Mouse (Mus musculus): Measurements from ENCODE around the gene Gm20547. TPM values are rescaled to one million over a fixed set of nuclear protein-coding genes. Genes with fewer than 3 reads are reported as not detected.

The Gm20547 gene
- polyA plus RNA-seq, 1 experiment from 2014 or later: not detected

DNA sequence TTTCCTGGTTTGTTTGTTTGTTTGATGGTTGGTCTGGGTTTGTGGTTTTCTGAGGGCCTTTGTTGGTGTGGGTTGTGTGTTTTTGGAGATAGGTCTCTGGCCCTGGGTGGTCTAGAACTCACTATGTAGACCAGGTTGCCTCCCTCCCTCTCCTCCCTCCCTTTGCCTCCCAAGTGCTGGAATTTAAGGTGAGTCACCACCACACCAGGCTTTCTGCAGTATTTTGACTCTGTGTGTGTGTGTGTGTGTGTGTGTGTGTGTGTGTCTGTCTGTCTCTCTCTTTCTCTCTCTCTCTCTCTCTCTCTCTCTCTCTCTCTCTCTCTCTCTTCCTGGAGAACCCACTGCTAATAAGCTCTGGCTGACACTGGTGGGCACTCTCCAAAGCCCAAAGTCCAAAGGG is 676 bp downstream of the Gm20547 start:
- Histone ChIP-seq H3K27me3 (replicated peaks; ENCODE audit: control insufficient read depth, insufficient read depth, low read length) (no peaks in the 10 kb centered on the region), H3K4me2 (ENCODE audit: low read depth, low read length) (no peak overlapping the region), H3K4me3 (ENCODE audit: low read depth, low read length) (no peak overlapping the region), H3K4me1 (ENCODE audit: control insufficient read depth, insufficient read depth, low read length) (peaks cover 13% of the 10 kb centered on the region; the same call in 1 of the 2 replicates), H3K27ac (replicated peaks; ENCODE audit: low read depth, low read length) (no peak overlapping the region), H3K9me3 (ENCODE audit: control insufficient read depth, low read length) (no peaks in the 10 kb centered on the region), H3K9ac (ENCODE audit: low read depth, low read length) (no peak overlapping the region), H3K36me3 (ENCODE audit: control insufficient read depth, insufficient read depth, low read length) (no peaks in the 10 kb centered on the region)
- DNase-seq (ENCODE audit: low spot score) (no peak), ATAC-seq (ENCODE audit: low read depth) (no peak)

DNA sequence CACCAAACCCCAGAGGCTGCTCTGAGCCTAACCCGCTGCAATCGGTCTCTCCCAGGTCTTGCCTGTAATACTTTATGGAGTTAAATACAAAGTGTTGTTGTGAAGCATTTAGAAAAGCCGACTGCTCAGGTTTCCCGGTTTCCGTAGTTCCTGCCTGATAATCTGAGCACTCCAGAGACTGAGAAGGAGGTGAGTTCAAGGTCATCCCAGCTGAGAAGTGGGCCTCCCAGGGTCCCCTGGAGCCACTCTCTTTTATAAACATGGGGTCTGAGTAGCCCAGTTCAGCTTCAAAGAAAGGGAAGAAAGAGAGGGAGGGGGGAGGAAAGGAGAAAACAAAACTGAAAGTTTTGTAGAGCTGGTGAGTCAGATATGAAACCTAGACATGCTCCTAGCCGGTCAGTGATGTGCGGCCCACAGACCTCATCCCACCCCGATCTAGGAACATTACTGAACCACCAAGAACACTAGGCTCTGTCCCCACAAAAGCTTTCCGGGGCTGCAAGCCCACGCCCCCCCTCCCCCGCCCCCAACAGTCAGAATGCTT is 2.4 kb downstream of the Gm20547 start, which contains the start of gene Zbtb12:
TSS of gene Zbtb12 (plus strand) at position 148 of the 544 bp plus-strand sequence.
- Histone ChIP-seq H3K4me1 (ENCODE audit: control insufficient read depth, insufficient read depth, low read length) (peaks cover 13% of the 10 kb centered on the region; the same call in 1 of the 2 replicates), H3K36me3 (ENCODE audit: control insufficient read depth, insufficient read depth, low read length) (no peaks in the 10 kb centered on the region), H3K4me2 (ENCODE audit: low read depth, low read length) (peak within 1 kb of the TSS; percentile 23), H3K4me3 (ENCODE audit: low read depth, low read length) (no peak within 1 kb of the TSS), H3K27me3 (replicated peaks; ENCODE audit: control insufficient read depth, insufficient read depth, low read length) (no peaks in the 10 kb centered on the region), H3K9me3 (ENCODE audit: control insufficient read depth, low read length) (no peaks in the 10 kb centered on the region), H3K27ac (replicated peaks; ENCODE audit: low read depth, low read length) (0 out of 2 replicates have a peak within 1 kb of the TSS, but pooled peaks have one; percentile 39), H3K9ac (ENCODE audit: low read depth, low read length) (no peak within 1 kb of the TSS; the same call in 1 of the 2 replicates)
- DNase-seq (ENCODE audit: low spot score) (peak; percentile 33), ATAC-seq (ENCODE audit: low read depth) (peak; percentile 60; the same call in 1 of the 2 replicates)
- 48% methylated on average over 11 of the region's 11 CpGs for WGBS

DNA sequence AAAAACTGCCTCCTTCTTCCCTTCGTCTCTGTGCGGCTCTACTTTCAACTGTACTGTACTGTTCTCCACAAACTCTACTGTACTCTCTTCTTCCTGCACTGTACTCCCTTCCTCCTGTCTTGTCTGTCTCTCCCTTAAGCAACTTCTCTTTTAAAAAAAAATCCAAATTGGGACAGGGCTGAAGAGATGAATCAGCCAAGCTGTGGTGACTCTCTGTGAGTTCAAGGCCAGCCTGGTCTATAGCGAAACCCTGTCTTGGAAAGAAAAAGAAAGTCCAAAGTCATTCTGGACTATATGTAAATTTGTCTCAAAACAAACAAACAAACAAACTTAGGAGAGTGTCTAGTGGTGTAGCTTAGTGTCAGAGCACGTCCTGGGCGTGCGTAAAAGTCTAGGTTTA is 7.5 kb downstream of the Gm20547 start:
- ATAC-seq (ENCODE audit: low read depth): no peak
- WGBS: 90% methylated on average over 6 of the region's 6 CpGs

DNA sequence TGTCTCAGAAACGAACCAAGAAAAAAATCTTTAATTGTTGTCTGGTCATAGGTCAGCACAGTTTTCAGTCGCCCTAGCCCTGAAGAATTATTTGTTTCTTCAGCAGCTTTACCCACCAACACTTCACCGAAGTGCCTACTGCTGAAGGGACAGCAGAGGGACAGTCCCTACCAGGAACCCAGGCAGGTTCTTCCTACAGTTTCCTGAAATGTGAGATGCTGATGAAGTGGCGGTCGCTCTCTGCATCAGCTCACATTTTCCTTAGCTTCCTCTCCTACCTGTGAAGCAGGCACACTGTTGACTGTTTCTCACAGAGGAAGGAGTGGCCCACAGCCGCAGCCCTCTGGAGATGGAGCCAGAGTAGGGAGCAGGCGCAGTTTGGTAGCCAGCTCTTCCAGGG is 15.9 kb downstream of the Gm20547 start:
- Histone ChIP-seq H3K27me3 (replicated peaks; ENCODE audit: control insufficient read depth, insufficient read depth, low read length) (no peaks in the 10 kb centered on the region), H3K4me2 (ENCODE audit: low read depth, low read length) (no peak overlapping the region), H3K9me3 (ENCODE audit: control insufficient read depth, low read length) (no peaks in the 10 kb centered on the region), H3K27ac (replicated peaks; ENCODE audit: low read depth, low read length) (no peak overlapping the region), H3K9ac (ENCODE audit: low read depth, low read length) (no peak overlapping the region), H3K4me1 (ENCODE audit: control insufficient read depth, insufficient read depth, low read length) (no peaks in the 10 kb centered on the region), H3K36me3 (ENCODE audit: control insufficient read depth, insufficient read depth, low read length) (no peaks in the 10 kb centered on the region), H3K4me3 (ENCODE audit: low read depth, low read length) (no peak overlapping the region)
- DNase-seq (ENCODE audit: low spot score) (no peak), ATAC-seq (ENCODE audit: low read depth) (no peak)
- 51% methylated on average over 7 of the region's 7 CpGs for WGBS

More for the DNA sequence above, 7.5 kb downstream of the Gm20547 start:
- H3K4me3 ChIP-seq (ENCODE audit: low read depth, low read length): no peak overlapping the region
- H3K27me3 ChIP-seq (replicated peaks; ENCODE audit: control insufficient read depth, insufficient read depth, low read length): no peaks in the 10 kb centered on the region
- H3K27ac ChIP-seq (replicated peaks; ENCODE audit: low read depth, low read length): no peak overlapping the region
- no peak overlapping the region for H3K9ac ChIP-seq (ENCODE audit: low read depth, low read length)
- H3K4me1 ChIP-seq (ENCODE audit: control insufficient read depth, insufficient read depth, low read length): peaks cover 1% of the 10 kb centered on the region; the same call in 1 of the 2 replicates
- no peak for DNase-seq (ENCODE audit: low spot score)
- H3K4me2 ChIP-seq (ENCODE audit: low read depth, low read length): no peak overlapping the region
- H3K36me3 ChIP-seq (ENCODE audit: control insufficient read depth, insufficient read depth, low read length): no peaks in the 10 kb centered on the region
- no peaks in the 10 kb centered on the region for H3K9me3 ChIP-seq (ENCODE audit: control insufficient read depth, low read length)

DNA sequence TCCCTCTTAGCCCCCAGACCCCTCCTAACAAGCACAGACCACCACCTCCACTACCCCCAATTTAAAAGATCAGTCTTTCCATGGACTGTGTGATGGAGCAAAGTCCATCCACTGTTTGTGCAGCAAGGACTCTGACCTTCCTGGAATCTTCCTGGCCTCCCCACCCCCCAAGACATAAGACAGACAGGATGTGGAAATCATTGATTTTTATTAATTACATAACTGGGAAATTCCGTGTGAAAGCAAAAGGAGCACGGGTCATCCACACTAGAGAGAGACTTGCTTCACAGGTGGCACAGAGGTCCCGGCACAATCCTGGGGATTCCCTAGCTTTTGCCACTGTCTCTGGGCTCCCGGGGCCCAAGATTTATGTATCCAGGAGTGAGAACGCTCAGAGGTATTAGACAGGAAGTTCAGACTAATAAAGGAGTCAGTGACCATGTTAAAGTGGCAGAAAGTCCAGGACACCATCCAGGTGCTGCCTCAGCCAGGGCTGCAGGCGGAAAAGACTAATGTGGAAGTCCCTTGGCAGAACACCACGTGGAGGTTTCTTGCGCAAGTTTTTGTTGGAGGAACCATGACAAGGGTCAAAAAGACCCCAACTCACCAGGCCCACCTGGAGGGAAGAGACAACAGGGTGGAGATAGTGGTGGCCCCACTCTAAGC is 19.3 kb downstream of the Gm20547 start, which contains the start of gene Cfb:
TSS of gene Cfb (minus strand) at position 103 of the 666 bp plus-strand sequence.
- DNase-seq (ENCODE audit: low spot score): no peak
- ATAC-seq (ENCODE audit: low read depth): no peak
- H3K4me1 ChIP-seq (ENCODE audit: control insufficient read depth, insufficient read depth, low read length): no peaks in the 10 kb centered on the region
- no peak within 1 kb of the TSS for H3K27ac ChIP-seq (replicated peaks; ENCODE audit: low read depth, low read length)
- no peaks in the 10 kb centered on the region for H3K9me3 ChIP-seq (ENCODE audit: control insufficient read depth, low read length)
- no peaks in the 10 kb centered on the region for H3K27me3 ChIP-seq (replicated peaks; ENCODE audit: control insufficient read depth, insufficient read depth, low read length)
- no peak within 1 kb of the TSS for H3K4me2 ChIP-seq (ENCODE audit: low read depth, low read length)
- H3K36me3 ChIP-seq (ENCODE audit: control insufficient read depth, insufficient read depth, low read length): 0 out of 2 replicates have a peak, but pooled peaks cover 3% of the 10 kb centered on the region
- H3K4me3 ChIP-seq (ENCODE audit: low read depth, low read length): no peak within 1 kb of the TSS
- no peak within 1 kb of the TSS for H3K9ac ChIP-seq (ENCODE audit: low read depth, low read length)
- WGBS: 68% methylated on average over 8 of the region's 8 CpGs

DNA sequence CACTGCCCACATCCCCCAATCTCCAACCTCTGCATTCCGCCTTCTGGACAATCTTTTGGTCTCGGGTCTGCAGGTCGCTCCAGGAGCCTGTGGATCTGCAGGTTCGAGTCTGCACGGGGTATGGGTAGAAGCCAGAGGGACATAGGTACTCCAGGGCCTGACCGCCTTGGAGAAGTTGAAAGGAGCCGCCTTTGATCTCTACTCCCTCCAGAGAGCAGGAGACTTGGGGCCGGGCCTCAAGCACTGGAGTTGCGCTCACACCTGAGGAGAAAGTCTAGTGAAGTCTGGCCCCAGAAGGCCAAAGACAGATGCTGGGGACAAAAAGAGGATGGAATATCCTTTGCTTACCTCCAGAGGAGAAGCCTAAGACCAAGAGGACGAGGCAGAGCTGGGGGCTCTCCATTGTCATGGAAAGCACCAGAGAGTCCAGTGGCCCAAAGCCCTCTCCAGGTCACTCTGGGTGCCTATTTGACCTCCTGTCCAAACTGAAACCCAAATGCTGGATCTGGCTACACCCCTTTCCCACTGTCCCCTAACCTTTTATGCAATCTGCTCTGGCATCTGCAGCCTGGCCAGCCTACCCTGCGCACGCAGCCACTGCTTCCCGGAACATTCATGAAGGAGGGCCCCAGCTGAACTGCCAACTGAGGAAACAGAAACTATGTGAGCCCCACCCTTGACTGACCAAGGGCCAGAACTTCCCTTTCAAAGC is 20.0 kb downstream of the Gm20547 start:
- no peak overlapping the region for H3K4me2 ChIP-seq (ENCODE audit: low read depth, low read length)
- ATAC-seq (ENCODE audit: low read depth): no peak
- no peak overlapping the region for H3K4me3 ChIP-seq (ENCODE audit: low read depth, low read length)
- 0 out of 2 replicates have a peak, but pooled peaks cover 6% of the 10 kb centered on the region for H3K36me3 ChIP-seq (ENCODE audit: control insufficient read depth, insufficient read depth, low read length)
- H3K9me3 ChIP-seq (ENCODE audit: control insufficient read depth, low read length): no peaks in the 10 kb centered on the region
- H3K27ac ChIP-seq (replicated peaks; ENCODE audit: low read depth, low read length): no peak overlapping the region
- H3K4me1 ChIP-seq (ENCODE audit: control insufficient read depth, insufficient read depth, low read length): no peaks in the 10 kb centered on the region
- no peak for DNase-seq (ENCODE audit: low spot score)
- no peak overlapping the region for H3K9ac ChIP-seq (ENCODE audit: low read depth, low read length)
- 70% methylated on average over 13 of the region's 13 CpGs for WGBS
- H3K27me3 ChIP-seq (replicated peaks; ENCODE audit: control insufficient read depth, insufficient read depth, low read length): no peaks in the 10 kb centered on the region

DNA sequence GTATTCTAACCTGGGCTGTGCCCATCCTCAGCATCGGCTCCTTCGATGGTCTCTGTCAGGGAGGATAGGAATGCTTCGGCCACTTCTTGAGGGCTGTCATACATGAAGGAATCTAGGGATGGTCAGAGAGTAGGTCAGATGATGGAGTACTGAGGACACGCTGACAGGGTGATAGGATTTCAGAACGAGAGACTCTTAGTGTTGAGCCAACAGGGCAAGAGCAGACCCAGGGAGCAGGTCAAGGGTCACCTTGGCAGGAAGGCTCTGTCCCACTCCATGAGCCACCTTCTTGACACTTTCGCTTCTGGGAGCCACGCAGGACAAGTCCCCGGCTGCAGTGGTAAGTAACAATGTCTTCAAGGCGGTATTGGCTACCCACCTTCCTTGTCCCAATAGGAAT is 21.3 kb downstream of the Gm20547 start:
- Histone ChIP-seq H3K9me3 (ENCODE audit: control insufficient read depth, low read length) (no peaks in the 10 kb centered on the region), H3K9ac (ENCODE audit: low read depth, low read length) (no peak overlapping the region), H3K27ac (replicated peaks; ENCODE audit: low read depth, low read length) (no peak overlapping the region), H3K27me3 (replicated peaks; ENCODE audit: control insufficient read depth, insufficient read depth, low read length) (no peaks in the 10 kb centered on the region), H3K4me2 (ENCODE audit: low read depth, low read length) (no peak overlapping the region), H3K36me3 (ENCODE audit: control insufficient read depth, insufficient read depth, low read length) (peaks cover 13% of the 10 kb centered on the region; the same call in 1 of the 2 replicates), H3K4me3 (ENCODE audit: low read depth, low read length) (no peak overlapping the region), H3K4me1 (ENCODE audit: control insufficient read depth, insufficient read depth, low read length) (no peaks in the 10 kb centered on the region)
- WGBS: 74% methylated on average over 9 of the region's 9 CpGs
- DNase-seq (ENCODE audit: low spot score) (no peak), ATAC-seq (ENCODE audit: low read depth) (no peak)

DNA sequence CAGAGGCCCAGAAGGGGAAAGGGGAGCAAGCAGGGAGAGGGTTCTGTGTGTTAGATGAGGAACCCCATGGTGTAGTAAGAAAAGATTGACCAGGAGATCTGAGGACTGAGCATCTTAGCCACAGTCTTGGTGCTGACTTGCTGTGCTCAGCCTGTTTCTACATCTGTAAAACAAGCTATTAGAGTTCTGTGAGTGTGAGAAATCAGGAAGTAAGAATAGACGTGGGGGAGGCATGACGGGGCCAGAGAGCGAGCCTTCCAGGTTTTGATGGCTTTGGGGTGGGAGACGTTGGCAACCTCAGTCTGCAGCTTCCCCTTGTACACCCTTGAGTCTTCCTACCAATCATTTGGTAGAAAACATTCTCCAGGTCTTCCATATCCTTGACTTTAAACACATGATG is 23.2 kb downstream of the Gm20547 start:
- Histone ChIP-seq H3K4me2 (ENCODE audit: low read depth, low read length) (no peak overlapping the region), H3K27me3 (replicated peaks; ENCODE audit: control insufficient read depth, insufficient read depth, low read length) (no peaks in the 10 kb centered on the region), H3K36me3 (ENCODE audit: control insufficient read depth, insufficient read depth, low read length) (peaks cover 31% of the 10 kb centered on the region), H3K9me3 (ENCODE audit: control insufficient read depth, low read length) (no peaks in the 10 kb centered on the region), H3K9ac (ENCODE audit: low read depth, low read length) (no peak overlapping the region), H3K4me1 (ENCODE audit: control insufficient read depth, insufficient read depth, low read length) (no peaks in the 10 kb centered on the region), H3K4me3 (ENCODE audit: low read depth, low read length) (no peak overlapping the region), H3K27ac (replicated peaks; ENCODE audit: low read depth, low read length) (no peak overlapping the region)
- no peak for ATAC-seq (ENCODE audit: low read depth)
- WGBS: 86% methylated on average over 4 of the region's 4 CpGs
- DNase-seq (ENCODE audit: low spot score): no peak

Data from embryonic facial prominence, embryonic 14.5 days (tissue).